In genomic region chr9:95226986-95227385, GRCm38 (mm10) we compare ENCODE assay signal across 26 mouse cellular contexts.
"Had no signal": no experiment of that assay in that cellular context is flagged by ENCODE, and none has a peak within 500 bp of the region (broad histone marks: within the 10 kb centered on the region; RNA-seq: fewer than 3 reads in every experiment).

No protein-coding gene starts in this region.

- H3K4me3 ChIP-seq: embryonic facial prominence, embryonic 10.5 days; embryonic facial prominence, embryonic 12.5 days; embryonic facial prominence, embryonic 13.5 days; embryonic facial prominence, embryonic 15.5 days; erythroblast, embryonic 14.5 days; forebrain, embryonic 10.5 days; forebrain, embryonic 12.5 days; forebrain, embryonic 13.5 days; forebrain, embryonic 15.5 days; gastrocnemius, adult 2 months; heart, adult 2 months had no signal

- H3K27me3 ChIP-seq: embryonic facial prominence, embryonic 12.5 days; embryonic facial prominence, embryonic 13.5 days; embryonic facial prominence, embryonic 15.5 days; forebrain, embryonic 12.5 days; forebrain, embryonic 13.5 days; forebrain, embryonic 15.5 days had no signal

- H3K9me3 ChIP-seq: embryonic facial prominence, embryonic 10.5 days; embryonic facial prominence, embryonic 12.5 days; embryonic facial prominence, embryonic 13.5 days; embryonic facial prominence, embryonic 15.5 days; forebrain, embryonic 10.5 days; forebrain, embryonic 12.5 days; forebrain, embryonic 13.5 days; forebrain, embryonic 15.5 days had no signal

- H3K27ac ChIP-seq: embryonic facial prominence, embryonic 10.5 days; embryonic facial prominence, embryonic 12.5 days; embryonic facial prominence, embryonic 13.5 days; embryonic facial prominence, embryonic 15.5 days; forebrain, embryonic 10.5 days; forebrain, embryonic 12.5 days; forebrain, embryonic 13.5 days; forebrain, embryonic 15.5 days; gastrocnemius, adult 2 months; heart, adult 2 months had no signal

- DNase-seq: cerebellum, adult 2 months; cerebellum, adult 8-10 months; cerebellum, adult 9-10 months; cerebellum, adult 9-11 months; cerebellum, postnatal 10 days; cerebellum, postnatal 14 days; cerebellum, postnatal 25 days; cerebellum, postnatal 36 days; embryo, embryonic 11 days; forebrain, postnatal 0 days; gastrocnemius, adult 2 months; gastrocnemius, postnatal 10 days; gastrocnemius, postnatal 14 days; gastrocnemius, postnatal 25 days; gastrocnemius, postnatal 36 days; heart, adult 18-20 months; heart, adult 2 months had no signal

- H3K4me1 ChIP-seq: embryonic facial prominence, embryonic 10.5 days; embryonic facial prominence, embryonic 12.5 days; embryonic facial prominence, embryonic 13.5 days; embryonic facial prominence, embryonic 15.5 days; forebrain, embryonic 12.5 days had no signal

- H3K36me3 ChIP-seq: embryonic facial prominence, embryonic 10.5 days; embryonic facial prominence, embryonic 12.5 days; embryonic facial prominence, embryonic 13.5 days; embryonic facial prominence, embryonic 15.5 days; forebrain, embryonic 10.5 days; forebrain, embryonic 12.5 days; forebrain, embryonic 15.5 days had no signal
